ENCODE assay signal across 24 mouse cellular contexts in genomic region chr3:15159965-15160714, GRCm38 (mm10).
DNase-seq lines count a peak whose midpoint lies in the region; ATAC-seq and TF ChIP-seq lines count a peak whose summit lies in the region.
"Had no signal": no experiment of that assay in that cellular context is flagged by ENCODE, and none has a peak within 500 bp of the region (broad histone marks: within the 10 kb centered on the region; RNA-seq: fewer than 3 reads in every experiment).

No protein-coding gene starts in this region.

- H3K4me2 ChIP-seq in lung, embryonic 14.5 days: no peak overlapping the region
- H3K4me2 ChIP-seq: embryonic facial prominence, embryonic 12.5 days; forebrain, embryonic 15.5 days; heart, embryonic 13.5 days; midbrain, embryonic 12.5 days; neural tube, embryonic 13.5 days had no signal

- H3K27ac ChIP-seq in lung, embryonic 14.5 days (ENCODE audit: low read depth): peak overlapping the region; percentile 63
- H3K27ac ChIP-seq: embryonic facial prominence, embryonic 12.5 days; forebrain, embryonic 15.5 days; heart, embryonic 13.5 days; limb, embryonic 10.5 days; macrophage; midbrain, embryonic 12.5 days; neural tube, embryonic 13.5 days had no signal

- H3K36me3 ChIP-seq in lung, embryonic 14.5 days (ENCODE audit: insufficient read depth): no peaks in the 10 kb centered on the region
- H3K36me3 ChIP-seq: embryonic facial prominence, embryonic 12.5 days; forebrain, embryonic 15.5 days; heart, embryonic 13.5 days; limb, embryonic 10.5 days; midbrain, embryonic 12.5 days; neural tube, embryonic 13.5 days had no signal

- H3K9ac ChIP-seq in lung, embryonic 14.5 days: no peak overlapping the region
- H3K9ac ChIP-seq: embryonic facial prominence, embryonic 12.5 days; forebrain, embryonic 15.5 days; heart, embryonic 13.5 days; midbrain, embryonic 12.5 days; neural tube, embryonic 13.5 days had no signal

- peak; percentile 5 for DNase-seq in kidney, adult 11 months
- no peak for DNase-seq in kidney, postnatal 25 days
- peak; percentile 37 for DNase-seq in lung, embryonic 14.5 days
- no peak for DNase-seq in lung, postnatal 10 days
- peak; percentile 38 for DNase-seq in lung, postnatal 25 days (ENCODE audit: low spot score)
- DNase-seq in T-cell, adult 2 months (ENCODE audit: low spot score): no peak
- DNase-seq in layer of hippocampus, postnatal 14 days (ENCODE audit: low spot score in 2 of 2): no peak
- DNase-seq: adrenal gland, postnatal 10 days; cerebellum, adult 9-10 months; gastrocnemius, postnatal 14 days; heart, adult 18-20 months; heart, postnatal 4 days; layer of hippocampus, adult 9-11 months; thymus, postnatal 25 days had no signal

- no peaks in the 10 kb centered on the region for H3K27me3 ChIP-seq in lung, embryonic 14.5 days (ENCODE audit: insufficient read depth, low read length)
- H3K27me3 ChIP-seq: embryonic facial prominence, embryonic 12.5 days; forebrain, embryonic 15.5 days; heart, embryonic 13.5 days; midbrain, embryonic 12.5 days; neural tube, embryonic 13.5 days had no signal

- 65% methylated on average over 8 of the region's 8 CpGs for WGBS in lung, embryonic 14.5 days

- TF ChIP-seq CTCF in lung, embryonic 14.5 days (IDR thresholded peaks at IDR 0.05; ENCODE audit: low read depth): no peak

- no peak overlapping the region for H3K4me3 ChIP-seq in lung, embryonic 14.5 days (ENCODE audit: low read depth, low read length)
- H3K4me3 ChIP-seq: embryonic facial prominence, embryonic 12.5 days; erythroblast, embryonic 14.5 days; forebrain, embryonic 15.5 days; heart, embryonic 13.5 days; limb, embryonic 10.5 days; midbrain, embryonic 12.5 days; neural tube, embryonic 13.5 days had no signal

- H3K9me3 ChIP-seq in lung, embryonic 14.5 days (ENCODE audit: low read depth, low read length): no peaks in the 10 kb centered on the region
- H3K9me3 ChIP-seq: embryonic facial prominence, embryonic 12.5 days; forebrain, embryonic 15.5 days; heart, embryonic 13.5 days; limb, embryonic 10.5 days; midbrain, embryonic 12.5 days; neural tube, embryonic 13.5 days had no signal

- no peaks in the 10 kb centered on the region for H3K4me1 ChIP-seq in lung, embryonic 14.5 days (ENCODE audit: insufficient read depth)
- H3K4me1 ChIP-seq: embryonic facial prominence, embryonic 12.5 days; forebrain, embryonic 15.5 days; limb, embryonic 10.5 days; midbrain, embryonic 12.5 days; neural tube, embryonic 13.5 days had no signal

- ATAC-seq in lung, embryonic 14.5 days (ENCODE audit: insufficient read depth): peak; percentile 89
- ATAC-seq in inflammation-experienced regulatory T-cells, adult 6 months: no peak
- ATAC-seq: CD4-positive, CD25-positive, alpha-beta regulatory T cell, adult 4 months; forebrain, embryonic 15.5 days had no signal

Comparison
In these comparisons a context has a peak if more than half of its experiments do, and no peak if none do; other contexts are left out.
1. DNase-seq: peak in kidney, adult 11 months (single experiment), lung, embryonic 14.5 days (single experiment) and lung, postnatal 25 days (single experiment); none in kidney, postnatal 25 days (0 of 2), lung, postnatal 10 days (single experiment), T-cell, adult 2 months (single experiment) and layer of hippocampus, postnatal 14 days (0 of 2).